Mouse (Mus musculus) brown adipose tissue, adult 24 weeks (tissue): ENCODE results near the gene Fbxl13. TPM values are rescaled to one million over a fixed set of nuclear protein-coding genes. Genes with fewer than 3 reads are reported as not detected.

ENCODE experiments used
- H3K27ac ChIP-seq: fragments of 200-500 bp; replicated peaks from 2 replicates; pipeline ENCODE4 v1.5.1; 2012; ENCODE audit warnings: low read depth, mild to moderate bottlenecking, low read length
- H3K4me1 ChIP-seq: fragments of 200-500 bp; 2 replicates; pipeline ENCODE4 v1.6.1; 2012; ENCODE audit warnings: low read length, mixed read lengths; ENCODE audit not compliant: control insufficient read depth, insufficient read depth, insufficient read length
- H3K4me3 ChIP-seq: fragments of 200-500 bp; 2 replicates; pipeline ENCODE4 v1.5.1; 2012; ENCODE audit warnings: low read depth, mild to moderate bottlenecking, low read length, moderate library complexity; ENCODE audit not compliant: insufficient read depth
- polyA plus RNA-seq: library from polyadenylated mRNA; stranded (reverse); fragments of >200 nt; gene quantifications from 2 replicates; pipeline ENCODE4 v1.2.4, GENCODE M21; 2012; ENCODE audit not compliant: missing spikeins, insufficient read depth, insufficient read length

Gene Fbxl13
- polyA plus RNA-seq, 1 experiment, result not detected

DNA sequence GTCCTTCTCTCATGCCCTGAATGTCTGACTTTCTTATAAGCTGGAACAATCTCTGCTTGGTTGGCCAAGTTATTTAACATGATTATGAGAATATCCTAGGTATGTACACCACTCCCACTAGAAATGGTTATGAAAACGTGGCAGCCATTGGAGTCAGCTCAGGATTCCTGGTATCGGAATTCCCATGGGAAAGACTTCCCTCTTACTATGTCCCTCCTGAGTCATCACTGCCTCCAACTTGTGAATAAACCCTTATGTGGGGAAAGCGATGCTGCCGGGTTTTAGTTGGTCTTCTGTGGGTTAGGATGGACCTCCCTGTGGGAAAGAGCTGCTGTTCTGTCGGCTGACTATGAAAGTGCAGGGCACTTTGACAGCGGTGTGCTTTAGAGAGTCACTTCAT lies 163.9 kb downstream of the Fbxl13 start:
- H3K4me1 ChIP-seq, result no peaks in the 10 kb centered on the region
- no peak overlapping the region for H3K27ac ChIP-seq
- no peak overlapping the region for H3K4me3 ChIP-seq

DNA sequence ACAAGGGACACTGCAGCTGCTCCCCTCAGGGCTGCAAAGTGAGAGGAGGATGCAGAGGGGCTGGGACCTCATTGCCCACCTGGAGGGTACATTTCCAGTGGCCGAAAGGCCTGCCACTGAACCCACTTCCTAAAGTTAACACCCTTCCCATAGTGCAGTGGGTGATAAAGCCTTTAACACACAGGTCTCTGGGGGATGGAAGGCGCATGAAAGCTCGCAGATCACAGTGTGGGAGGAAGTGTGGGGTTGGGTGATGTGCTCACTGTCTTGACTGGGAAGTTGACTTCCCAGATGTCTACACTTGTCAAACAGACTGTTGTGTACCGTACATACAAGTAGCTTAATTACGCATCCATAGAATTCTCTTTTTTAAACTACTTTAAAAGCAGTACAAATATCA lies 165.7 kb downstream of the Fbxl13 start:
- no peak overlapping the region for H3K27ac ChIP-seq

DNA sequence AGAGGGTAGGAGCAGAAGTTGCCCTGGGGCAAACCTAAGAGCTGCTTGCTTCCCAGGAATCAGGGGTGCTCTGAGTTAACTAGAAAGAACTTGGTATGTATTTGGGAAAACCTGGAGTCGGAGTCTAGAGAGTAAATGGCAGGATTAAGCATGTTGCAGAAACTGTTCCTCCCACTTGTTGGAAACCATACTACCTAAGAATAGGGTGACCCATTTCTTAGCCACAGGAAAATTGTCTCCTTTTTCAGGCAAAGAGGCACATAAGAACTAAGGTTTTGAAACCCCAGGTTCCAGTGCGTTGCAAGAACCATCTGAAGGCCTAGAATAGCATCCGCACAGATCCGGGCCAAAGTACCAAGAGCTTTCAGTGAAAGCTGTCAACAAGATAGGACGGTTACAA lies 167.0 kb downstream of the Fbxl13 start:
- no peak overlapping the region for H3K27ac ChIP-seq
- H3K4me3 ChIP-seq, result no peak overlapping the region
- H3K4me1 ChIP-seq, result no peaks in the 10 kb centered on the region

More for the DNA sequence above, 165.7 kb downstream of the Fbxl13 start:
- Histone ChIP-seq H3K4me3 (no peak overlapping the region), H3K4me1 (no peaks in the 10 kb centered on the region)

DNA sequence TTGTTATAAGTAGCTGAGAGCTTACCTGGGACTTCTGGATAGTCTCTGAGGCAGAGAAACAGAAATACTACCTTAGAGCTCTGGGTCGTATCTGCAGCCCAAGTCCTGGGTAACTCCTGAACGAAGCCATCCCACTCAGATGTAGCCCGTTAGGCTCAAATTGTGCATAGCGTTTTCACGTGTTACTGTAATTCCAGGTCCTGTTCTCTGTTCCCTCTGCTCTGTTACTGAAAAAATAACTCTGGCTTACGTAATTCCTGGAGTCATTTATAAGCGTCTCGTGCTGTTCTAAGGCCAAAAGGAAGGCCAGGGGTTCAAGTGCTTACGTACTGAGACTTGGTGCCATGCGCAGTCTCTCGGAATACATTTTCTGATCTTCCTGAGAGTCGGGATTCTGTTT lies 177.3 kb downstream of the Fbxl13 start:
- H3K27ac ChIP-seq, result no peak overlapping the region
- no peak overlapping the region for H3K4me3 ChIP-seq
- no peaks in the 10 kb centered on the region for H3K4me1 ChIP-seq

DNA sequence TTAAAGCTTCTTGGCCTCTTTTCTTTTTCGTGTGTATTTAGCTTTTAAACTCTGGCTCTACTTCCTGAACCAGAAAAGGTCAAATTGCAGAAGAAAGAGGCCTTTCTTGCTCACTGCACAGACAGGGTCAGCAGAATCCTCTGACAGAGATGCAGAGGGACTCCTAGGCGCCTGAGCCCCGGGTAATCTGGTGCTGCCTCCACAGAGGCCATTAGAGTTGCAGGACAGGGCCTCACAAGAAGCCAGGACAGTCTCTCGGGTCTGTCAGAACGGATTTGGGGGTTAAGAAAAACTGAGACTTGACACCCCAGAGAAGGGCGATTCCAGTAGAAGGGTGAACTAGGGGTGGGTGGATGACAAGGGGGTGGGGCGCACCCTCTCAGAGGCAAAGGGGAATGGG lies 178.0 kb downstream of the Fbxl13 start:
- Histone ChIP-seq H3K4me3 (no peak overlapping the region), H3K27ac (no peak overlapping the region)

DNA sequence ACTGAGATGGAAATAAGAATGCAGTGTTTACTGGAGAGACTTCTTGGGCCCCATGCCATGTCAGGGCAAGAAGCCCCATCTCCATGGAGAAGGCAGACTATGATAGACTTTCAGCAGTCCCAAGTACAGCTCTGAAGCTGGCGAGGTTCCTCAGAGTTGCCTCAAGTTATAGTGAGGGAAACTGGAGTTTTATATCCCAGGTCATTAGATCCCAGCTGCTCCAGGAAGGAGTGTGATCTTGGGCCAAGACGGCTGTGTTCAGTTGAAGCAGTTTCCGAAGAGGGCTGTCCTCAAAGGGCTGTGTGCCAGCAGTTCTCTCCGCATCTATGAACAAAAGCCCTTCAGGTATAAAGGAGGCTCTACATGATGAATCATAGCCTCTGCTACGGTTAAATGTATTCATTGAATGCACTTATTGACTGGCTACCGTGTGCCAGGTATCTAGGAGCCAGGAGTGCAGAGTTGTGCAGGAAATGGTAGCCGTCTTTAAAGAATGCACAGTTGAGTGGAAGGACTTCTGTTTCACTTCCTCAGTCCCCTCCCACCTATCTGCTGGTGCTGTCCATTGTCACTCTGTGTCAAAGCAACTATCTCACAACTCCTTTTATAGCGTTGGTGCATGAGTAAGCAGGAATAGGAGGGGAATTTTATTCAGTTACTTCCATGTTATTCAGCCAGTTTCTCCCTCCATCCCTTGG lies 204.5 kb downstream of the Fbxl13 start:
- no peak overlapping the region for H3K27ac ChIP-seq

More for the DNA sequence above, 178.0 kb downstream of the Fbxl13 start:
- no peaks in the 10 kb centered on the region for H3K4me1 ChIP-seq

DNA sequence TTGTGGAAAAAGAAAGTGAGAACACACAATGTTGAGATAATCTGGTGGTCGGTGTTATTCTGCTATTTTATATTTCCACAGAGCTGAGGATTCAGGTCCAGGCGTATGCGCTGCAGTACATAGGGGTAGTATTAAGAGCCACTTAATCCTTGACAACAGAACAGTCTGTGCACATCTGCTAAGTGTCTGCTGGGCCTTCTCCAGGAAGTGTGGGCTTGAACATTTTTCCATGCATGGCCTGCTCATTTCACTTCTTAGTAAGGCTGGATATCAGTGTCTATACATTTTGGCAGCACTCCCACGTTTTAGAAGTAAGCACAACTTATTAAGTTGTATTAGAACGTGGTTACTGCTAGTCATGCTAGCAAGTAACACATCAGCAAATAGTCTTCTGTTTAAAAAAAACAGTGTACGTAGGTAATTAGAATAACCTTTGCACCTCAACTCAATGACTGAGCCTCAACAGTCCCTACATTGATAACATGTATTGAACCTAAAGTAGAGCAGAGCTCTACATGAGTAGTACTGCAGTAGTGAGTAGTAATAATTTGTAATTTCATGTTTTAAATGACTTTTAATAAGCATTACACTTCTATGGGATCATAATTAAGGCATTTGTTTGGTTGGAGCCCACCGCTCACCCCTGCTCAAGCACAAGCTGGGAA lies 205.9 kb downstream of the Fbxl13 start:
- Histone ChIP-seq H3K27ac (no peak overlapping the region), H3K4me3 (no peak overlapping the region), H3K4me1 (no peaks in the 10 kb centered on the region)

More for the DNA sequence above, 204.5 kb downstream of the Fbxl13 start:
- no peaks in the 10 kb centered on the region for H3K4me1 ChIP-seq
- H3K4me3 ChIP-seq, result no peak overlapping the region

DNA sequence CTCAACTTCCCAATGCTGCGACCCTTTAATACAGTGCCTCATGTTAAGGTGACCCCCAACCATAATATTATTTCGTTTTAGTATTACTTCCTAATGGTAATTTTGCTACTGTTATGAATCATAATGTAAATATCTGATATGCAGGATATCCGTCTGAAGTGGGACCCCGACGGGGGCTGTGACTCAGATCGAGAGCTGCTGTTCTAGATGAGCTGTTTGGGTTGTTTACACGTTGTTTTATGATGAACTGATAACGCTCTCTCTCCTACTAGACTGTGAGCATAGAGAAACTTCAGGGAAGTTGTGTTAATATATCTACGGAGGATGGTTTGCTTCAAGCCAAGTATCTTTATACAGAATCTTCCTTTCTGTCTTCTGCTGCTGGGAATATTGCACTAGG lies 207.0 kb downstream of the Fbxl13 start:
- Histone ChIP-seq H3K4me1 (no peaks in the 10 kb centered on the region), H3K27ac (no peak overlapping the region), H3K4me3 (no peak overlapping the region)

DNA sequence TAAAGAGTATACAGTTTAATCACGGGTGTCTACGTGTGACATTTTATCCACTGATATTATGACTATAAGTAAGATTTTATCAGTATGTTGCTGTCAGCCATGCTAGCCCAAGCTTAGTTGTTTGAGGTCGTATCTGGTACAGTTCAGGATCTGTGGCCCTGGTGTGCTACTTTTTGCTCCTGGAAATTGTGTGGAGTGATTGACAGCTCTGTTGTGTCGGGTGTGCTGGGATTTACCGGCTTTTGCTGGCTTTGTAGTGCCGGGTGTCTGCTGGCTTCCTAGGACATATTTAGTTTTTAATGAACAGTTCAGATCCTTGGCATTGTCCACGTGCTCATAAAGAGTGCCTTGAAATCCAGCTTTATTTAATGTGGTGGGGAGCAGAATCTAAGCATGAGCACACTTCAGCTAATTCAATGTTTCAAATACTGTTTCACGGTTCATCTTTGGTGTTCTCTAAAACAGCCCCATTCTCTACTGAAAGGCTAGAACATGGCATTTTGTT lies 208.9 kb downstream of the Fbxl13 start:
- no peak overlapping the region for H3K4me3 ChIP-seq
- no peaks in the 10 kb centered on the region for H3K4me1 ChIP-seq
- H3K27ac ChIP-seq, result no peak overlapping the region

DNA sequence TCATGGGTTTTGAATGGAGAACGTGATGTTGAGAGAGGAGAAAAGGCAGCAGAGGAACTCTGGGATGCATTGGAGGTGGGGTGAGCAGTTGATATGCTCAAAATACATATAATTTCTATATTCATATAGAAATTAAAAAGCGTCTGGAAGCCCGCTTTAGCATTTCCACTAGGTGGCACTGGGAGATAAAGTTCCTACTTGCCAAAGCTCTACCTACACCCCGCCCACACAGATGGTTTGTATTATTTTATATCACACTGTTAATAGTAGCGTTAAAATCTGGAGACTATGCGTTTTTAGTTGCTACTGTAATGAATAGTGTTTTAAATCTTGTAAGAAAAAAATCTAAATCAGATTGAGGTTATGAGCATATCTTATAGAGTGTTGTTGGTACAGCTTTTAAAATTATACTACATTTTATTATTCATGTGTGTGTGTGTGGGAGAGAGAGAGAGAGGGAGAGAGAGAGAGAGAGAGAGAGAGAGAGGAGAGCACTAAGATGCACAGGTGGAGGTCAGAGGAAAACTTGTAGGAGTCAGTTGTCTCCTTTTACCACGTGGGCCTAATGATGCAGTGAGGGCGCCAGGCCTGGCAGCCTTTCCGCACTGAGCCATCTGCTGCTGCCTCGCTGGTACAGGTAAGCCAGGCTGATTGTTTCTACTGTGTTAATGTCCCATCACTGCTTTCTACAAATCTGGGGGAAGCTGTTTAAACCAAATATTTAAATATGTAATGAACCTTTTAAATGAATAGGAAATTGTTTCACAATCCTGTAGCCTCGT lies 211.1 kb downstream of the Fbxl13 start:
- Histone ChIP-seq H3K27ac (no peak overlapping the region), H3K4me3 (no peak overlapping the region), H3K4me1 (no peaks in the 10 kb centered on the region)

Other genes starting within 250 kb of the Fbxl13 start
- not detected in 2 replicates for gene Ccdc146, start 221.0 kb downstream of the Fbxl13 start, polyA plus RNA-seq
- gene Fam185a, start 220.7 kb downstream of the Fbxl13 start, polyA plus RNA-seq, result 7.8 and 8.3 TPM in 2 replicates
- 2.4 and 4.0 TPM in 2 replicates for gene Lrrc17, start 102.1 kb downstream of the Fbxl13 start, polyA plus RNA-seq
- 7.4 and 11.3 TPM in 2 replicates for gene Armc10, start 179 bp upstream of the Fbxl13 start, polyA plus RNA-seq
- 9.0 and 12.9 TPM in 2 replicates for gene Napepld, start 55.8 kb upstream of the Fbxl13 start, polyA plus RNA-seq
- 426 and 475 TPM in 2 replicates for gene Pmpcb, start 91.5 kb upstream of the Fbxl13 start, polyA plus RNA-seq
- gene Dnajc2, start 139.6 kb upstream of the Fbxl13 start, polyA plus RNA-seq, result 16.8 and 19.9 TPM in 2 replicates
- gene Psmc2, start 139.6 kb upstream of the Fbxl13 start, polyA plus RNA-seq, result 83.9 and 86.9 TPM in 2 replicates
- gene Slc26a5, start 220.0 kb upstream of the Fbxl13 start, polyA plus RNA-seq, result not detected in 2 replicates